Mouse (Mus musculus): Measurements from ENCODE around the gene Gtf2a1l. TPM values are rescaled to one million over a fixed set of nuclear protein-coding genes. Genes with fewer than 3 reads are reported as not detected.

Gene Gtf2a1l
- 371 and 389 TPM in 2 replicates for polyA plus RNA-seq (2012; rRNA removed)

- Histone ChIP-seq H3K27ac (ENCODE audit: control insufficient read depth, insufficient read depth, low read depth, low read length) (peak within 1 kb of the TSS; percentile 78; the same call in 1 of the 2 replicates), H3K36me3 (ENCODE audit: control insufficient read depth, insufficient read depth, low read length) (no peaks in the 10 kb centered on the region), H3K27me3 (ENCODE audit: control insufficient read depth, insufficient read depth, low read length) (no peaks in the 10 kb centered on the region), H3K4me1 (ENCODE audit: control insufficient read depth, insufficient read depth, low read length) (peaks cover 9% of the 10 kb centered on the region), H3K4me3 (ENCODE audit: control insufficient read depth, low read depth, low read length) (peak within 1 kb of the TSS; percentile 91)
- TF ChIP-seq CTCF (IDR thresholded peaks at IDR 0.05; ENCODE audit: control insufficient read depth, insufficient read depth, insufficient replicate concordance, low read depth, low read length), result no peak
- peak; percentile 91 for TF ChIP-seq POLR2A (IDR thresholded peaks at IDR 0.05; ENCODE audit: control insufficient read depth, low read depth, low read length)
These were observed at the start of gene Gtf2a1l for GRCm38 (mm10) chr17:88668452-88668851. Gene Gtf2a1l (plus strand): TSS chr17:88668660.

GRCm38 (mm10) chr17:88620935-88621334 lies 47.5 kb upstream of the Gtf2a1l start:
- Histone ChIP-seq H3K36me3 (ENCODE audit: control insufficient read depth, insufficient read depth, low read length) (no peaks in the 10 kb centered on the region), H3K4me3 (ENCODE audit: control insufficient read depth, low read depth, low read length) (no peak overlapping the region), H3K4me1 (ENCODE audit: control insufficient read depth, insufficient read depth, low read length) (peaks cover 6% of the 10 kb centered on the region), H3K27ac (ENCODE audit: control insufficient read depth, insufficient read depth, low read depth, low read length) (no peak overlapping the region), H3K27me3 (ENCODE audit: control insufficient read depth, insufficient read depth, low read length) (no peaks in the 10 kb centered on the region)
- TF ChIP-seq CTCF (IDR thresholded peaks at IDR 0.05; ENCODE audit: control insufficient read depth, insufficient read depth, insufficient replicate concordance, low read depth, low read length), result no peak
- TF ChIP-seq POLR2A (IDR thresholded peaks at IDR 0.05; ENCODE audit: control insufficient read depth, low read depth, low read length), result no peak

- TF ChIP-seq POLR2A (IDR thresholded peaks at IDR 0.05; ENCODE audit: control insufficient read depth, low read depth, low read length) (no peak), CTCF (IDR thresholded peaks at IDR 0.05; ENCODE audit: control insufficient read depth, insufficient read depth, insufficient replicate concordance, low read depth, low read length) (no peak)
- H3K4me1 ChIP-seq (ENCODE audit: control insufficient read depth, insufficient read depth, low read length), result peaks cover 10% of the 10 kb centered on the region
- H3K27ac ChIP-seq (ENCODE audit: control insufficient read depth, insufficient read depth, low read depth, low read length), result no peak overlapping the region
- no peaks in the 10 kb centered on the region for H3K27me3 ChIP-seq (ENCODE audit: control insufficient read depth, insufficient read depth, low read length)
- no peaks in the 10 kb centered on the region for H3K36me3 ChIP-seq (ENCODE audit: control insufficient read depth, insufficient read depth, low read length)
- H3K4me3 ChIP-seq (ENCODE audit: control insufficient read depth, low read depth, low read length), result no peak overlapping the region
These were observed 47.1 kb upstream of the Gtf2a1l start for GRCm38 (mm10) chr17:88621374-88621773.

GRCm38 (mm10) chr17:88622711-88623110 lies 45.7 kb upstream of the Gtf2a1l start:
- peaks cover 14% of the 10 kb centered on the region for H3K4me1 ChIP-seq (ENCODE audit: control insufficient read depth, insufficient read depth, low read length)
- H3K27ac ChIP-seq (ENCODE audit: control insufficient read depth, insufficient read depth, low read depth, low read length), result no peak overlapping the region
- no peak for TF ChIP-seq CTCF (IDR thresholded peaks at IDR 0.05; ENCODE audit: control insufficient read depth, insufficient read depth, insufficient replicate concordance, low read depth, low read length)

GRCm38 (mm10) chr17:88624386-88624785 lies 44.1 kb upstream of the Gtf2a1l start:
- H3K27me3 ChIP-seq (ENCODE audit: control insufficient read depth, insufficient read depth, low read length), result no peaks in the 10 kb centered on the region
- no peak for TF ChIP-seq POLR2A (IDR thresholded peaks at IDR 0.05; ENCODE audit: control insufficient read depth, low read depth, low read length)
- TF ChIP-seq CTCF (IDR thresholded peaks at IDR 0.05; ENCODE audit: control insufficient read depth, insufficient read depth, insufficient replicate concordance, low read depth, low read length), result no peak
- no peaks in the 10 kb centered on the region for H3K36me3 ChIP-seq (ENCODE audit: control insufficient read depth, insufficient read depth, low read length)
- H3K4me3 ChIP-seq (ENCODE audit: control insufficient read depth, low read depth, low read length), result no peak overlapping the region
- no peak overlapping the region for H3K27ac ChIP-seq (ENCODE audit: control insufficient read depth, insufficient read depth, low read depth, low read length)
- peaks cover 16% of the 10 kb centered on the region for H3K4me1 ChIP-seq (ENCODE audit: control insufficient read depth, insufficient read depth, low read length)

More at GRCm38 (mm10) chr17:88622711-88623110, 45.7 kb upstream of the Gtf2a1l start:
- Histone ChIP-seq H3K27me3 (ENCODE audit: control insufficient read depth, insufficient read depth, low read length) (no peaks in the 10 kb centered on the region), H3K4me3 (ENCODE audit: control insufficient read depth, low read depth, low read length) (no peak overlapping the region), H3K36me3 (ENCODE audit: control insufficient read depth, insufficient read depth, low read length) (no peaks in the 10 kb centered on the region)

- TF ChIP-seq POLR2A (IDR thresholded peaks at IDR 0.05; ENCODE audit: control insufficient read depth, low read depth, low read length), result peak; percentile 35; the same call in 1 of the 2 replicates
- TF ChIP-seq CTCF (IDR thresholded peaks at IDR 0.05; ENCODE audit: control insufficient read depth, insufficient read depth, insufficient replicate concordance, low read depth, low read length), result no peak
- H3K4me1 ChIP-seq (ENCODE audit: control insufficient read depth, insufficient read depth, low read length), result peaks cover 17% of the 10 kb centered on the region
- H3K27ac ChIP-seq (ENCODE audit: control insufficient read depth, insufficient read depth, low read depth, low read length), result no peak overlapping the region
- H3K4me3 ChIP-seq (ENCODE audit: control insufficient read depth, low read depth, low read length), result peak overlapping the region; percentile 21
- no peaks in the 10 kb centered on the region for H3K27me3 ChIP-seq (ENCODE audit: control insufficient read depth, insufficient read depth, low read length)
- no peaks in the 10 kb centered on the region for H3K36me3 ChIP-seq (ENCODE audit: control insufficient read depth, insufficient read depth, low read length)
These were observed 43.1 kb upstream of the Gtf2a1l start for GRCm38 (mm10) chr17:88625350-88625749.

GRCm38 (mm10) chr17:88625931-88626330 lies 42.5 kb upstream of the Gtf2a1l start:
- H3K27me3 ChIP-seq (ENCODE audit: control insufficient read depth, insufficient read depth, low read length), result no peaks in the 10 kb centered on the region
- TF ChIP-seq POLR2A (IDR thresholded peaks at IDR 0.05; ENCODE audit: control insufficient read depth, low read depth, low read length), result no peak
- no peak for TF ChIP-seq CTCF (IDR thresholded peaks at IDR 0.05; ENCODE audit: control insufficient read depth, insufficient read depth, insufficient replicate concordance, low read depth, low read length)
- H3K36me3 ChIP-seq (ENCODE audit: control insufficient read depth, insufficient read depth, low read length), result no peaks in the 10 kb centered on the region
- H3K27ac ChIP-seq (ENCODE audit: control insufficient read depth, insufficient read depth, low read depth, low read length), result peak overlapping the region; percentile 10; the same call in 1 of the 2 replicates
- peaks cover 17% of the 10 kb centered on the region for H3K4me1 ChIP-seq (ENCODE audit: control insufficient read depth, insufficient read depth, low read length)
- H3K4me3 ChIP-seq (ENCODE audit: control insufficient read depth, low read depth, low read length), result peak overlapping the region; percentile 21

All from testis, adult 2 months (tissue).